Mouse (Mus musculus): ENCODE data around the gene Krtcap2. TPM values are rescaled to one million over a fixed set of nuclear protein-coding genes. Genes with fewer than 3 reads are reported as not detected.

The Krtcap2 gene
- polyA plus RNA-seq, 1 experiment = 135 TPM

- TF ChIP-seq GATA1 (IDR thresholded peaks at IDR 0.05; ENCODE audit: low read length) = no peak
These were observed 12.1 kb upstream of the Krtcap2 start for GRCm38 (mm10) chr3:89233562-89234110.

GRCm38 (mm10) chr3:89236516-89236915 is 9.2 kb upstream of the Krtcap2 start:
- TF ChIP-seq GATA1 (IDR thresholded peaks at IDR 0.05; ENCODE audit: low read length) = no peak

- TF ChIP-seq GATA1 (IDR thresholded peaks at IDR 0.05; ENCODE audit: low read length) = no peak
These were observed 8.1 kb upstream of the Krtcap2 start for GRCm38 (mm10) chr3:89237682-89238081.

GRCm38 (mm10) chr3:89238494-89238893 is 7.3 kb upstream of the Krtcap2 start:
- no peak for TF ChIP-seq GATA1 (IDR thresholded peaks at IDR 0.05; ENCODE audit: low read length)

- no peak for TF ChIP-seq GATA1 (IDR thresholded peaks at IDR 0.05; ENCODE audit: low read length)
These were observed 3.4 kb upstream of the Krtcap2 start for GRCm38 (mm10) chr3:89242331-89242895.

- no peak for TF ChIP-seq GATA1 (IDR thresholded peaks at IDR 0.05; ENCODE audit: low read length)
These were observed 2.2 kb upstream of the Krtcap2 start for GRCm38 (mm10) chr3:89243609-89244008.

GRCm38 (mm10) chr3:89244158-89244981 is 1.4 kb upstream of the Krtcap2 start:
- no peak for TF ChIP-seq GATA1 (IDR thresholded peaks at IDR 0.05; ENCODE audit: low read length)

- no peak for TF ChIP-seq GATA1 (IDR thresholded peaks at IDR 0.05; ENCODE audit: low read length)
These were observed 631 bp upstream of the Krtcap2 start for GRCm38 (mm10) chr3:89244982-89245687.

- TF ChIP-seq GATA1 (IDR thresholded peaks at IDR 0.05; ENCODE audit: low read length) = no peak
These were observed 715 bp downstream of the Krtcap2 start, which contains the start of gene Trim46 for GRCm38 (mm10) chr3:89246261-89247100. Gene Trim46, minus strand, starts transcription at chr3:89246309.

- no peak for TF ChIP-seq GATA1 (IDR thresholded peaks at IDR 0.05; ENCODE audit: low read length)
These were observed 1.7 kb downstream of the Krtcap2 start for GRCm38 (mm10) chr3:89247466-89247865.

GRCm38 (mm10) chr3:89250435-89251040 is 4.8 kb downstream of the Krtcap2 start:
- no peak for TF ChIP-seq GATA1 (IDR thresholded peaks at IDR 0.05; ENCODE audit: low read length)

GRCm38 (mm10) chr3:89251365-89251895 is 5.7 kb downstream of the Krtcap2 start:
- no peak for TF ChIP-seq GATA1 (IDR thresholded peaks at IDR 0.05; ENCODE audit: low read length)

GRCm38 (mm10) chr3:89254994-89255393 is 9.2 kb downstream of the Krtcap2 start:
- no peak for TF ChIP-seq GATA1 (IDR thresholded peaks at IDR 0.05; ENCODE audit: low read length)

GRCm38 (mm10) chr3:89256177-89256576 is 10.4 kb downstream of the Krtcap2 start:
- no peak for TF ChIP-seq GATA1 (IDR thresholded peaks at IDR 0.05; ENCODE audit: low read length)
